Mouse (Mus musculus): ENCODE measurements at regions not wholly inside any gene's neighbourhood (a gene's known extent, or its start where the extent isn't known, plus 50 kb on each side); places are given as distances from the start of the nearest gene placed in this dataset.

- Histone ChIP-seq H3K4me2 (ENCODE audit: low read depth, low read length) (no peak overlapping the region), H3K4me3 (ENCODE audit: low read length) (no peak overlapping the region), H3K36me3 (ENCODE audit: insufficient read depth, low read length) (no peaks in the 10 kb centered on the region), H3K9me3 (ENCODE audit: low read length) (no peaks in the 10 kb centered on the region), H3K4me1 (ENCODE audit: insufficient read depth, low read length) (no peaks in the 10 kb centered on the region), H3K9ac (replicated peaks; ENCODE audit: low read length) (no peak overlapping the region), H3K27me3 (ENCODE audit: insufficient read depth, low read length) (no peaks in the 10 kb centered on the region), H3K27ac (no peak overlapping the region)
- TF ChIP-seq CTCF (IDR thresholded peaks at IDR 0.05; ENCODE audit: low read depth): no peak
- WGBS: 90% methylated on average over 9 of the region's 9 CpGs
- no peak for ATAC-seq
- no peak for DNase-seq (ENCODE audit: low spot score)
Observed at GRCm38 (mm10) chr8:36394487-36394886, 598.9 kb upstream of the AI429214 start.

- DNase-seq (ENCODE audit: low spot score) (no peak), ATAC-seq (no peak)
- WGBS: 61% methylated on average over 1 of the region's 1 CpGs
Observed at GRCm38 (mm10) chr8:36396493-36396892, 596.9 kb upstream of the AI429214 start.

GRCm38 (mm10) chr8:36406706-36407105 lies 586.7 kb upstream of the AI429214 start:
- no peak overlapping the region for H3K9ac ChIP-seq (replicated peaks; ENCODE audit: low read length)
- 61% methylated on average over 2 of the region's 2 CpGs for WGBS

More at GRCm38 (mm10) chr8:36396493-36396892, 596.9 kb upstream of the AI429214 start:
- H3K9me3 ChIP-seq (ENCODE audit: low read length): no peaks in the 10 kb centered on the region
- H3K4me2 ChIP-seq (ENCODE audit: low read depth, low read length): no peak overlapping the region
- no peak for TF ChIP-seq CTCF (IDR thresholded peaks at IDR 0.05; ENCODE audit: low read depth)
- H3K27ac ChIP-seq: no peak overlapping the region
- no peaks in the 10 kb centered on the region for H3K36me3 ChIP-seq (ENCODE audit: insufficient read depth, low read length)
- H3K9ac ChIP-seq (replicated peaks; ENCODE audit: low read length): no peak overlapping the region
- H3K4me3 ChIP-seq (ENCODE audit: low read length): no peak overlapping the region
- no peaks in the 10 kb centered on the region for H3K4me1 ChIP-seq (ENCODE audit: insufficient read depth, low read length)
- no peaks in the 10 kb centered on the region for H3K27me3 ChIP-seq (ENCODE audit: insufficient read depth, low read length)

More at GRCm38 (mm10) chr8:36406706-36407105, 586.7 kb upstream of the AI429214 start:
- no peaks in the 10 kb centered on the region for H3K36me3 ChIP-seq (ENCODE audit: insufficient read depth, low read length)
- H3K4me3 ChIP-seq (ENCODE audit: low read length): no peak overlapping the region
- no peaks in the 10 kb centered on the region for H3K4me1 ChIP-seq (ENCODE audit: insufficient read depth, low read length)
- ATAC-seq (peak; percentile 40; the same call in 1 of the 2 replicates), DNase-seq (ENCODE audit: low spot score) (peak; percentile 42)
- no peak for TF ChIP-seq CTCF (IDR thresholded peaks at IDR 0.05; ENCODE audit: low read depth)
- no peak overlapping the region for H3K4me2 ChIP-seq (ENCODE audit: low read depth, low read length)
- H3K27me3 ChIP-seq (ENCODE audit: insufficient read depth, low read length): no peaks in the 10 kb centered on the region
- H3K9me3 ChIP-seq (ENCODE audit: low read length): no peaks in the 10 kb centered on the region
- H3K27ac ChIP-seq: no peak overlapping the region
